Mouse (Mus musculus) ovary, adult 2 months (tissue): ENCODE data around the gene Stard13. TPM values are rescaled to one million over a fixed set of nuclear protein-coding genes. Genes with fewer than 3 reads are reported as not detected.

Experiments
- polyA plus RNA-seq: library from polyadenylated mRNA; depleted of rRNA; stranded (reverse); fragments of >200 nt; gene quantifications from 2 replicates; pipeline ENCODE4 v1.2.3, GENCODE M21; 2012; rRNA removed

Stard13 gene
- 16.0 and 17.1 TPM in 2 replicates for polyA plus RNA-seq

GRCm38 (mm10) chr5:151233400-151234031 is at the start of gene Stard13:
TSS of gene Stard13 (minus strand) at chr5:151233836.

Other genes starting within 250 kb of the Stard13 start
- not detected in 2 replicates for gene Gm42906, start 194.3 kb upstream of the Stard13 start, polyA plus RNA-seq